Mouse (Mus musculus) hindbrain, postnatal 0 days (tissue): ENCODE results near the gene Tsr2. TPM values are rescaled to one million over a fixed set of nuclear protein-coding genes. Genes with fewer than 3 reads are reported as not detected.

ENCODE experiments used
- ATAC-seq: fragments of 200-750 bp; cut with Nextera tagmentation; 2 replicates; pipeline ENCODE4 v1.8.0; 2017; ENCODE audit warnings: mild to moderate bottlenecking, moderate TSS enrichment, moderate library complexity
- DNase-seq: peaks from one replicate; pipeline ENCODE4 v3.0.0-alpha.2; 2015; ENCODE audit warnings: low spot score
- H3K27ac ChIP-seq: fragments of 300-500 bp; sonication (generic); 2 replicates; pipeline ENCODE4 v1.5.1; 2014; ENCODE audit warnings: mild to moderate bottlenecking
- H3K27me3 ChIP-seq: fragments of 300-500 bp; sonication (generic); 2 replicates; pipeline ENCODE4 v1.6.1; 2014; ENCODE audit warnings: low read length, mixed read lengths; ENCODE audit not compliant: insufficient read depth
- H3K36me3 ChIP-seq: fragments of 300-500 bp; sonication (generic); 2 replicates; pipeline ENCODE4 v1.6.1; 2014; ENCODE audit warnings: low read length, mixed read lengths; ENCODE audit not compliant: insufficient read depth
- H3K4me1 ChIP-seq: fragments of 300-500 bp; sonication (generic); 2 replicates; pipeline ENCODE4 v1.6.1; 2014; ENCODE audit warnings: antibody characterized with exemption, low read length, mixed read lengths; ENCODE audit not compliant: insufficient read depth
- H3K4me2 ChIP-seq: fragments of 300-500 bp; sonication (generic); 2 replicates; pipeline ENCODE4 v1.6.1; 2014; ENCODE audit warnings: low read depth, mild to moderate bottlenecking, low read length, moderate library complexity, mixed read lengths
- H3K4me3 ChIP-seq: fragments of 300-500 bp; sonication (generic); 2 replicates; pipeline ENCODE4 v1.5.1; 2014; ENCODE audit warnings: low read length
- H3K9ac ChIP-seq: fragments of 300-500 bp; sonication (generic); replicated peaks from 2 replicates; pipeline ENCODE4 v1.6.1; 2014; ENCODE audit warnings: mild to moderate bottlenecking, low read length, moderate library complexity, mixed read lengths
- H3K9me3 ChIP-seq: fragments of 300-500 bp; sonication (generic); 2 replicates; pipeline ENCODE4 v1.6.1; 2016; ENCODE audit warnings: low read length, mixed read lengths
- CTCF ChIP-seq: IDR thresholded peaks from 2 replicates; pipeline ENCODE4 v1.5.1; 2016; ENCODE audit warnings: antibody characterized with exemption, control low read depth, low read depth
- WGBS: fragments of 180-500 bp; shearing (Covaris S2); extraction: QIAGEN DNeasy Blood & Tissue Kit; methylation state at CpG from one replicate; pipeline ENCODE4 v1.1.7; 2014; 5-methylcytosine and 5-hydroxymethylcytosine counted together
- polyA plus RNA-seq: library from polyadenylated mRNA; unstranded; fragments of >200 nt; fragmentation: Nextera tagmentation; extraction: Ambion mirVana; gene quantifications from 2 replicates; pipeline ENCODE4 v1.2.1, GENCODE M21; 2015
- total RNA-seq: library from RNA; depleted of rRNA; stranded (reverse); fragments of >200 nt; gene quantifications from 2 replicates; pipeline ENCODE4 v1.2.3, GENCODE M21; 2014; rRNA removed

The Tsr2 gene
- total and polyA plus RNA-seq, 2 experiments from 2014 or later = 21.4 to 41.4 TPM

DNA sequence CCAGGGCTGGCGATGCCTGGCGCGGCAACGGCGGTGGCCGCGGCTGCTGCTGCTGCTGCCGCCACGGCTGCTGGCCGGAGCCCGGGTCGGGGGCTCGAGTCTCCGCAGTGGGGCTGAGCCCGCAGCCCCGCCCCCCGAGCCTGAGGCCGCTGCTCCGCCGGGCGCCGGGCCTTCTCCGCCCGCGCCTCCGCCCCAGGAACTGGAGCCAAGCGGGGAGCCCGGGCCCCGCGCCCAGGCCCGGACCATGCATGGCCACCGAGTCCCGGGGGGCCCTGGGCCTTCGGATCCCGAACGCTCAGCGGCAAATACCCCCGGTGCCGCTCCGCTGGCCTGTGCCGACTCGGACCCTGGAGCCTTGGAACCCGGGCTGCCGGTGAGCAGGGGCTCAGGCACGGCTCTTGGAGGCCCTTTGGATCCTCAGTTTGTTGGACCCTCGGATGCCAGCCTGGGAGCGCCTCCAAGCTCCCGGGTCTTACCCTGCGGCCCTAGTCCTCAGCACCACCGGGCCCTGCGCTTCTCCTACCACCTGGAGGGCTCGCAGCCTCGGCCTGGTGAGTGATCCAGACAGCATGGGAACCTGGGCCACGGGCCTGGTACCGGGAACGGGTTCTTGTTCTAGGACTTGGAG is 48.8 kb downstream of the Tsr2 start:
- Histone ChIP-seq H3K27ac (peak overlapping the region; percentile 90), H3K27me3 (no peaks in the 10 kb centered on the region), H3K4me1 (no peaks in the 10 kb centered on the region), H3K9ac (peak overlapping the region; percentile 79), H3K4me2 (peak overlapping the region; percentile 58), H3K36me3 (no peaks in the 10 kb centered on the region), H3K4me3 (peak overlapping the region; percentile 62), H3K9me3 (no peaks in the 10 kb centered on the region)
- ATAC-seq (peak; percentile 47), DNase-seq (peak; percentile 37)
- WGBS = 33% methylated on average over 48 of the region's 56 CpGs
- no peak for TF ChIP-seq CTCF

- no peaks in the 10 kb centered on the region for H3K27me3 ChIP-seq
- H3K9me3 ChIP-seq = no peaks in the 10 kb centered on the region
- peak overlapping the region; percentile 58 for H3K4me2 ChIP-seq
- H3K4me3 ChIP-seq = peak overlapping the region; percentile 62
- peak; percentile 88 for DNase-seq
- ATAC-seq = peak; percentile 92
- H3K9ac ChIP-seq = peak overlapping the region; percentile 79
- H3K36me3 ChIP-seq = no peaks in the 10 kb centered on the region
- TF ChIP-seq CTCF = no peak
- WGBS = 36% methylated on average over 48 of the region's 62 CpGs
- H3K27ac ChIP-seq = peak overlapping the region; percentile 90
- no peaks in the 10 kb centered on the region for H3K4me1 ChIP-seq
Observed at GRCm38 (mm10) chrX:151046777-151047430, 49.4 kb downstream of the Tsr2 start.

DNA sequence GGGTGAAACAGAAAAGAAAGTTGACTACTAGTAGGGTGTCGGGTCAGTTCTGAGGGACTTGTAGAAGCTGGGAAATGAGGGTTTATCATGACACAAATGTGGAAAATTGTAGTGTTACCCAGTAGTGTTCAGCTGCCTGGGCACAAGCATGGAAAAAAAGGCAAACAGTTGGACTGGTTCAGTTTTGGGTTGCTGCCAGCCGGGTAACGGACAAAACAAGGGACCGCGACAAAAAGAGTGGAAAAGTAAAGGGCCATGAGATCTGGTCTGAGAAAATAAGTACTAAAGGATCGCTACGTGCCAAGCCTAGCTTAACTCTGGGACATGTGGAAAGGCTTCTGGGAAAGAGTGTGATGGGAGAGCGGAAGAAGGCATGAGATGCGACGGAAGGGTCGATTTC is 50.0 kb downstream of the Tsr2 start:
- Histone ChIP-seq H3K36me3 (no peaks in the 10 kb centered on the region), H3K27me3 (no peaks in the 10 kb centered on the region)

GRCm38 (mm10) chrX:151045850-151046249 is 50.5 kb downstream of the Tsr2 start, which contains the start of gene Fgd1:
Gene Fgd1, plus strand, starts transcription at chrX:151046150.
- Histone ChIP-seq H3K4me1 (no peaks in the 10 kb centered on the region), H3K27me3 (no peaks in the 10 kb centered on the region), H3K9me3 (no peaks in the 10 kb centered on the region), H3K4me3 (peak within 1 kb of the TSS; percentile 62), H3K36me3 (no peaks in the 10 kb centered on the region), H3K27ac (peak within 1 kb of the TSS; percentile 90), H3K9ac (peak within 1 kb of the TSS; percentile 79), H3K4me2 (peak within 1 kb of the TSS; percentile 58)
- no peak for TF ChIP-seq CTCF
- no peak for ATAC-seq
- DNase-seq = no peak
- 95% methylated on average over 8 of the region's 8 CpGs for WGBS

More for the DNA sequence above, 50.0 kb downstream of the Tsr2 start:
- peak overlapping the region; percentile 62 for H3K4me3 ChIP-seq
- peak overlapping the region; percentile 90 for H3K27ac ChIP-seq
- peak; percentile 36; the same call in 1 of the 2 replicates for ATAC-seq
- peak overlapping the region; percentile 58 for H3K4me2 ChIP-seq
- TF ChIP-seq CTCF = no peak
- no peaks in the 10 kb centered on the region for H3K9me3 ChIP-seq
- no peaks in the 10 kb centered on the region for H3K4me1 ChIP-seq
- 46% methylated on average over 11 of the region's 11 CpGs for WGBS
- DNase-seq = peak; percentile 21
- peak overlapping the region; percentile 79 for H3K9ac ChIP-seq

DNA sequence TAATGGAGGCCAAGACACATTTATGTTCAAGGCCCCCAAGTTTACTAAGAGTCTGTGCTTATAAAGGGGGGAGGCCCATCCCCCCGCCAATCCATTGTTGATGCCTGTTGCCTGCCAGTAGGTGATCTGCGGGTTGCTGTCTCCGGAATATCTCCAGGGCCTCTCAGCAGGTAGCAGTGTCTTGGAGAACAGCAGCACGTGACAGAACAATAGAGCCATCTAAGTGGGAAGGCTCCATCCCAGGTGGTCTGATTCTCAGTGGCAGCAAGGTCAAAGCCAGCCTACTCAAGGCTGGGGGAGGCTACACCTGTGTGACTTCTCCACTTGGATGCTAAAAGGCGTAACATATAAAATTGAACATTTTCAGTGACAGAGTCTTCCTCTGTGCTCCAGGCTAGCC is 55.1 kb downstream of the Tsr2 start:
- H3K4me1 ChIP-seq = no peaks in the 10 kb centered on the region
- no peak overlapping the region for H3K4me3 ChIP-seq
- DNase-seq (no peak), ATAC-seq (no peak)
- 44% methylated on average over 5 of the region's 5 CpGs for WGBS
- H3K27ac ChIP-seq = no peak overlapping the region
- no peak for TF ChIP-seq CTCF
- H3K4me2 ChIP-seq = no peak overlapping the region
- H3K36me3 ChIP-seq = no peaks in the 10 kb centered on the region
- no peaks in the 10 kb centered on the region for H3K9me3 ChIP-seq
- no peak overlapping the region for H3K9ac ChIP-seq
- no peaks in the 10 kb centered on the region for H3K27me3 ChIP-seq

Other genes with a start within 250 kb of the Tsr2 start
- gene Gnl3l, start 79.2 kb downstream of the Tsr2 start, total RNA-seq = 125 and 130 TPM in 2 replicates
- 105 TPM in 2 replicates for gene Gnl3l, start 79.2 kb downstream of the Tsr2 start, polyA plus RNA-seq
- gene Fgd1, start 50.4 kb downstream of the Tsr2 start, total RNA-seq = 46.3 and 50.6 TPM in 2 replicates
- 12.4 and 12.7 TPM in 2 replicates for gene Fgd1, start 50.4 kb downstream of the Tsr2 start, polyA plus RNA-seq
- 49.5 and 54.4 TPM in 2 replicates for gene Wnk3, start 101.5 kb upstream of the Tsr2 start, total RNA-seq
- gene Wnk3, start 101.5 kb upstream of the Tsr2 start, polyA plus RNA-seq = 9.9 and 10.5 TPM in 2 replicates
- gene Fam120c, start 247.6 kb upstream of the Tsr2 start, total RNA-seq = 18.6 and 18.9 TPM in 2 replicates
- 7.1 and 7.7 TPM in 2 replicates for gene Fam120c, start 247.6 kb upstream of the Tsr2 start, polyA plus RNA-seq